Mouse (Mus musculus) small intestine, adult 2 months (tissue): Measurements from ENCODE around the gene Tatdn2. TPM values are rescaled to one million over a fixed set of nuclear protein-coding genes. Genes with fewer than 3 reads are reported as not detected.

Experiments
- H3K27ac ChIP-seq: fragments of 200-500 bp; 2 replicates; pipeline ENCODE4 v1.5.1; 2012; ENCODE audit warnings: low read depth, low read length, control low read depth, inconsistent platforms; ENCODE audit not compliant: insufficient read depth
- H3K27me3 ChIP-seq: fragments of 200-500 bp; 2 replicates; pipeline ENCODE4 v1.6.1; 2012; ENCODE audit warnings: mild to moderate bottlenecking, moderate library complexity, low read length, inconsistent platforms; ENCODE audit not compliant: control insufficient read depth, insufficient read depth
- H3K36me3 ChIP-seq: fragments of 200-500 bp; 2 replicates; pipeline ENCODE4 v1.6.1; 2012; ENCODE audit warnings: mild to moderate bottlenecking, low read length, control low read depth, inconsistent platforms; ENCODE audit not compliant: control insufficient read depth, insufficient read depth
- H3K4me1 ChIP-seq: fragments of 200-500 bp; 2 replicates; pipeline ENCODE4 v1.6.1; 2012; ENCODE audit warnings: low read length, inconsistent platforms, mixed read lengths; ENCODE audit not compliant: control insufficient read depth, insufficient read depth, insufficient read length
- H3K4me3 ChIP-seq: fragments of 200-500 bp; 2 replicates; pipeline ENCODE4 v1.5.1; 2012; ENCODE audit warnings: low read depth, mild to moderate bottlenecking, control low read depth, inconsistent platforms, low read length, moderate library complexity
- CTCF ChIP-seq: fragments of 200-500 bp; IDR thresholded peaks from 2 replicates; pipeline ENCODE4 v1.5.1; 2012; ENCODE audit warnings: low read depth, mild to moderate bottlenecking, control low read depth, inconsistent platforms, low read length, moderate library complexity, mixed read lengths; ENCODE audit not compliant: insufficient replicate concordance, insufficient read length; ENCODE audit errors: extremely low read depth
- POLR2A ChIP-seq: fragments of 200-500 bp; IDR thresholded peaks from 2 replicates; pipeline ENCODE4 v1.6.1; 2012; ENCODE audit warnings: low read depth, mild to moderate bottlenecking, control low read depth, inconsistent platforms, low read length, moderate library complexity
- WGBS: fragments of 180-500 bp; shearing (Covaris S2); methylation state at CpG from one replicate; pipeline ENCODE4 v1.1.7; 2018; 5-methylcytosine and 5-hydroxymethylcytosine counted together
- polyA plus RNA-seq: library from polyadenylated mRNA; depleted of rRNA; stranded (reverse); fragments of >200 nt; gene quantifications from 2 replicates; pipeline ENCODE4 v1.2.3, GENCODE M21; 2012; rRNA removed

Tatdn2 gene
- polyA plus RNA-seq, 1 experiment: 16.6 TPM

GRCm38 (mm10) chr6:113749119-113749685, 52.4 kb downstream of the Tatdn2 start:
- H3K36me3 ChIP-seq: no peaks in the 10 kb centered on the region
- 61% methylated on average over 17 of the region's 17 CpGs for WGBS
- H3K27me3 ChIP-seq: peaks cover 28% of the 10 kb centered on the region
- no peak overlapping the region for H3K27ac ChIP-seq
- H3K4me1 ChIP-seq: no peaks in the 10 kb centered on the region
- no peak for TF ChIP-seq POLR2A
- TF ChIP-seq CTCF: no peak
- H3K4me3 ChIP-seq: peak overlapping the region; percentile 31; the same call in 1 of the 2 replicates

Other genes with a start within 250 kb of the Tatdn2 start
- 6.8 and 11.4 TPM in 2 replicates for gene Il17re, start 238.6 kb upstream of the Tatdn2 start, polyA plus RNA-seq
- 189 and 786 TPM in 2 replicates for gene Il17rc, start 225.6 kb upstream of the Tatdn2 start, polyA plus RNA-seq
- 5.7 and 6.6 TPM in 2 replicates for gene Creld1, start 213.8 kb upstream of the Tatdn2 start, polyA plus RNA-seq
- 0.05 TPM in 1 of 2 replicates, not detected in the other for gene Prrt3, start 195.1 kb upstream of the Tatdn2 start, polyA plus RNA-seq
- gene Emc3, start 165.4 kb upstream of the Tatdn2 start, polyA plus RNA-seq: 13.9 and 19.7 TPM in 2 replicates
- gene Fancd2, start 165.4 kb upstream of the Tatdn2 start, polyA plus RNA-seq: 0.93 and 1.2 TPM in 2 replicates
- not detected in 2 replicates for gene Fancd2os, start 96.3 kb upstream of the Tatdn2 start, polyA plus RNA-seq
- 36.4 and 71.2 TPM in 2 replicates for gene Brk1, start 92.3 kb upstream of the Tatdn2 start, polyA plus RNA-seq
- gene Vhl, start 73.1 kb upstream of the Tatdn2 start, polyA plus RNA-seq: 6.0 and 7.8 TPM in 2 replicates
- gene Irak2, start 58.6 kb upstream of the Tatdn2 start, polyA plus RNA-seq: 35.4 and 97.6 TPM in 2 replicates
- 14.0 and 50.2 TPM in 2 replicates for gene Ghrl, start 22.8 kb downstream of the Tatdn2 start, polyA plus RNA-seq
- gene Sec13, start 43.7 kb downstream of the Tatdn2 start, polyA plus RNA-seq: 168 and 249 TPM in 2 replicates